Mouse (Mus musculus) spleen, adult 2 months (tissue): ENCODE data around the gene Psmd6.

Source experiments
- CTCF ChIP-seq: fragments of 200-500 bp; IDR thresholded peaks from 2 replicates; pipeline ENCODE4 v1.5.1; 2011; ENCODE audit warnings: mild to moderate bottlenecking, inconsistent platforms; ENCODE audit not compliant: insufficient read depth, insufficient read length, insufficient replicate concordance; ENCODE audit errors: extremely low read depth
- POLR2A ChIP-seq: fragments of 200-500 bp; IDR thresholded peaks from 2 replicates; pipeline ENCODE4 v1.6.1; 2011; ENCODE audit warnings: low read depth, low read length, inconsistent platforms

DNA sequence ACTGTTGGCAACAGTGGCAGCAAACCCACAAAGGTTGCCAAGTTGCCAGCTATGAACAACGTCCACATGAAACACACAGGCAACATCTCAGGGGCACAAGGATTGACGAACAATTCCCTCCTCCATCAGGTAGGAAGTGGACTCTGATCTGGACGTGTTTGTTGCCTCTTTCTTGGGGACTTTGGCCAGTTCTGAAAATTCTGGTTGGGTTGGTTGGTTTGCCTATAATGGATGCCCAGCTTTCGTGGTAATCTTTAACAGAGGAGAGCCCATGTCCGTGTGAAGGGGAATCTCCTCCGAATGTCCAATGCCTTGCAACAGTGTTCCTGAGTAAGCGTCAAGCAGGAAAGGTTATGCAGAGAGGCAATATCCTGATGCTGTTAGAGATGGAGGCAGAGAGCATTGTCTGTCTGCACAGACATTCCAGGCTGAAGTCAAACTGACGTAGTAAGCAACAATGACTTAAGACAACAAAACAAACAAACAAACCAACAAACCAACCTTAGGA is 20.0 kb downstream of the Psmd6 start:
- TF ChIP-seq CTCF (no peak), POLR2A (no peak)
